Mouse (Mus musculus) thymus, postnatal 36 days (tissue): ENCODE data around the gene Sympk.

ENCODE experiments used
- DNase-seq, 2 experiments: peaks; one replicate each; pipeline ENCODE4 v3.0.0; 2022; ENCODE audit warnings: mixed read lengths in 2 of 2

Sympk gene

DNA sequence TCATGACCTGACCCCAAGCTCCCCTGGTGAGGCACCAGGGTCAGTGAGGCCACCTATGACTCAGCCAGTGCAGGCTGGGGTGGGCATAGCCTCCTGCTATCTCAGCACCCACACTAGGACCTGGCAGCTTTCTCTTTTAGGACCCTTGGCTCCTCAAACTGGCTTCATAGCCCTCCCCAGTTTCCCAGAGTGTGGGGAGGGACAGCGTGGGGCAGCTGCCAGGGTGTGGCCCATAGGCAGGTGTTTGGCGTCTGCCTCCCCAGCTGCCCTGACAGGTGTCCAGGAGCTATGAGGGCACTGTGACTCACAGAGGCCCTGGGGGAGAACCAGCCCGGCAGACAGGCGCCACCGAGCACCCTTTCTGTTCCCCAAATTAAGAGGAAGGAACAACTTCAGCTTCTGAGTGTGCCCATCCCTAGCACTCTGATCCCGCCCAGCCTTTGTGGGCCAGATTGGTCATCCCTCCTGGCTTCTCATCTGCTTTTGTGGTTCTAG is 60.1 kb downstream of the Sympk start:
- no peak for DNase-seq

DNA sequence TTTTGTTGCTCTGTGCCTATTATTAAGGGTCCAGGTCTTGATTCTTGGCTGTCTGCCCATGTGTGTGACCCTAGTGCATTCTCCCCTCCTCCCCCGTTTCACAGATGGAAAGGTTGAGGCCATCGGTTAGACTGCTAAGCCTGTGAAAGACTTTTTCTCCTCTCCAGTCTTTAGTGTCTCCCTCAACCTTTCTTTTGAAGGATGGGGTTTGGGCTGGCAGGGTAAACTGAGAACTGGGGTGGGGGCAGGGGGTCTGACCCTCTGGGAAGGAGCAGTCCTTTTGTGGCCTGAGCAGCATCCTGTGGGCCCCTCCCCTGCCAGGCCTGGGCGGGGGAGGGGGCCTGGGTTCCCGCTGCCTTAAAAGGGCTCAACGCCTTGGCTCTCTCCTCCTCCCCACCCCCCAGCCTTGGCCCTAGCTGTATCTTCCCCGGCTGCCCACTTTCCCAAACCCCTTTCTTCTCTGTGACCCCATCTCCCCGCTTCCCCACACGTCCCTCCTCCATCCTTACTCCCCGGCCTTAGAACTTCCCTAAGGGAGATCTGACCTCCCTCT is 60.8 kb downstream of the Sympk start:
- DNase-seq = no peak

- no peak for DNase-seq
Observed at GRCm38 (mm10) chr7:19085495-19085894, 61.3 kb downstream of the Sympk start.

DNA sequence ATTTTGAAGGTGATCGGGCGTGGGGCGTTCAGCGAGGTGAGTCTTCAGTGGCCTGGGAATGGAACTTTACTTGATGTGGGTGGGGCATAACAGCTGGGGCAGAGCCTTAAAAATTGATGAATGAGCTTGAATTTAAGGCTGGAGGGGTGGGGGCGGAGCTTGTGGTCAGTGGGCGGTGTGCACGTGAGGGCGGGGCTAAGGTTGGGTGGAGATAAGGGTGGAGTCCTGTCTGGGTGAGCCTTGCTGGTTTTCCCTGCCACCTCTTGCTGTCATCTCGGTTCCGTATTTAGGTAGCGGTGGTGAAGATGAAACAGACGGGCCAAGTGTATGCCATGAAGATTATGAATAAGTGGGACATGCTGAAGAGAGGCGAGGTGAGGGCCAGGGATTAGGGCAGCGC is 61.9 kb downstream of the Sympk start:
- DNase-seq = no peak

DNA sequence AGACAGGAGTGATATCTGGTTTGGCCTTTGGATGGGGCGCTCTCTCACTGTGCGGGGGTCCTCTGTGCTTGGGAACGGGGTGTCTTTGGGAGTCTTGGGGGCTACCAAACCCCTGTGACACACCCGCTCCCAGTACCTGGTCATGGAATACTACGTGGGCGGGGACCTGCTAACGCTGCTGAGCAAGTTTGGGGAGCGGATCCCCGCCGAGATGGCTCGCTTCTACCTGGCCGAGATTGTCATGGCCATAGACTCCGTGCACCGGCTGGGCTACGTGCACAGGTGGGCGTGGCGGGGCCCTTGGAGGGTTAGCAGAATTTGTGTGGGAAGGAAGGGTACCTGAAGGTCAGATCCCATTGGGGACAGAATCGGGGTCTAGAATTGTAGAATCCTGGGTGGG is 62.6 kb downstream of the Sympk start:
- no peak for DNase-seq

DNA sequence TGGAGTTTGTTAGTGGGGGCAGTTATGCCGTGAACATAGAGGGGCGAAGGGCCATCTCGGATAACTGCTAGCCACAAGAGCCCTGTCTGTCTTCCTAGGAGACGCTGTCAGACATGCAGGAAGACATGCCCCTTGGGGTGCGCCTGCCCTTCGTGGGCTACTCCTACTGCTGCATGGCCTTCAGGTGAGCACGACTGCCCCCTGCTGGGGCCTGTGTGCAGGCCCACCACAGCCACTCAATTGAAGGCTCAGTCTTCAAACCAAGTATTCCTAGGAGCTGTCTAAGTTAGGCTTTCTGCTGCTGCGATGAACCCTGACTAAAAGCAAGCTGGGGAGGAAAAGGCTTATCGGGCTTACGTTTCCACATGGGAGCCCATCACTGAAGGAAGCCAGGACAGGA is 64.6 kb downstream of the Sympk start:
- DNase-seq = peak; percentile 69 to 73

DNA sequence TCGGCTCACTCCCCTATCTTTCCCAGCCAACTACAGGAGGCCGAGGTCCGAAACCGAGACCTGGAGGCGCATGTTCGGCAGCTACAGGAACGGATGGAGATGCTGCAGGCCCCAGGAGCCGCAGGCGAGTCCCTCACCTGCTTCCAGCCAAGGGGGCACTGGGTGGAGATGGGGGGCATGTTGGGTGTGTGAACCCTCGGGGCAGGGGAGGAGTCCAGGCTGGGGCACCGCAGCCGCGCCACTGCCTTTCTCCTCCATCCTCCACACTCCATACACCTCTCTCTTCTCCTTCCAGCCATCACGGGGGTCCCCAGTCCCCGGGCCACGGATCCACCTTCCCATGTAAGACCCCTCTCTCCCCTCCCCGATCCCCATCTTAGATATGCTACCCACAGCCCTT is 67.7 kb downstream of the Sympk start:
- DNase-seq = no peak

- DNase-seq = peak in 1 of 2 experiments; percentile 56
Observed at GRCm38 (mm10) chr7:19092381-19093173, 68.4 kb downstream of the Sympk start.

DNA sequence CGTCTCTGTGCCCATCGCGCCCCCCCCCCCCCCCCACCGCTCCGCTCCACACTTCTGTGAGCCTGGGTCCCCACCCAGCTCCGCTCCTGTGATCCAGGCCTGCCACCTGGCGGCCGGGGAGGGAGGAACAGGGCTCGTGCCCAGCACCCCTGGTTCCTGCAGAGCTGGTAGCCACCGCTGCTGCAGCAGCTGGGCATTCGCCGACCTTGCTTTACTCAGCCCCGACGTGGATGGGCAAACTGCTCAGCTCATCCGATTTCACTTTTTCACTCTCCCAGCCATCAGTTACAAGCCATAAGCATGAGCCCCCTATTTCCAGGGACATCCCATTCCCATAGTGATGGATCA is 69.0 kb downstream of the Sympk start:
- peak; percentile 91 for DNase-seq

DNA sequence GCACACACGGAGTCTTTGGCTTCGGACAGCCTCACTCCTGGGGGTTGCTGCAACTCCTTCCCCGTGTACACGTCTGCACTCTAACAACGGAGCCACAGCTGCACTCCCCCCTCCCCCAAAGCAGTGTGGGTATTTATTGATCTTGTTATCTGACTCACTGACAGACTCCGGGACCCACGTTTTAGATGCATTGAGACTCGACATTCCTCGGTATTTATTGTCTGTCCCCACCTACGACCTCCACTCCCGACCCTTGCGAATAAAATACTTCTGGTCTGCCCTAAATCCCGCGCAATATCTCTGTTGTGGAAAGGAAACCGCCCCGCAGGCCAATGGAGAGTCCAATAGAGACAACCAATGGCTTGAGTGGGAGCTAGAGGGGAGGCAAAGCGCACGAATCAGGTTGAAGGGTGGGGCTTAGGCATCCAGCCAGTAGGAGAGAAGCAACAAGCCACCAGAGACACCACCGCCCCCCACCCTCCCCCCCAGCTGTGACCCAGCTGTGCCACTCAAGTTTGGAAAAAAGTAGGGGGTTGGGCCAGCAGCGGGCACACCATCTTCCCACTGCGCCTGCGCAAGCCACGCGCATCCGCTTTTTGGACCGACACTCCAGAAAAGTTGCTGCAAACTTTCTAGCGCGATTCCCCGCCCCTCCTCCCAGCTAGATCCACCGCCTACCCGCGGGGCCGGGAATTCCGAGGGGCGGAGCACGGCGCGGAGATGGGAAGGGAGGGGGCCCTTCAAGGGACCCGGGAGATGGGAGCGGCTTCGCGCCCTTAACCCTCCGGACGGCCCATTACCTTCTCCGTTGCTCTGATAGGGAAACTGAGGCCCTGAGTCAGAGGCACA is 69.6 kb downstream of the Sympk start:
- peak; percentile 92 to 95 for DNase-seq

GRCm38 (mm10) chr7:19094471-19094825 is 70.3 kb downstream of the Sympk start, which contains the start of gene Six5:
Gene Six5, plus strand, starts transcription at chr7:19094594.
- peak; percentile 59 to 78 for DNase-seq

GRCm38 (mm10) chr7:19094826-19095750 is 70.9 kb downstream of the Sympk start:
- DNase-seq = peak; percentile 39 to 61

DNA sequence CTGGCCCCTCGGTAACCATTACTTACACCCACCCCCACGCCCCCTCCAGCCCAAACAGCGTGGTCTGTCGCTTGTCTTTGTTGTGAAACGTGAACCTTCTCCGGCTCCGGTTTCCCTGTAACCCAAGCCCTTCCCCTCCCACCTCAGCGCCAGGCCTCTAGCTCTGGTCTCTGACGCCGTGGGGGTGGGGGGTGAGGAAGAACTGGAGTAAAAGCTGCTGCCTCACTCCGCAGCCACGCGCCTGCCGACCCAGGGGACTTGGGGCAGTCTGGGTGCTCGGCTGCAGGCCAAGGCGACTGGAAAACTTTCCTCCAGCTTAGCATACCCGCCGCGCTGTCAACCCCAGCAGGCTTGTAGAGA is 71.6 kb downstream of the Sympk start:
- DNase-seq = peak in 1 of 2 experiments; percentile 40

- no peak for DNase-seq
Observed at GRCm38 (mm10) chr7:19096421-19096976, 72.3 kb downstream of the Sympk start.

- DNase-seq = no peak
Observed at GRCm38 (mm10) chr7:19097217-19097616, 73.0 kb downstream of the Sympk start.

DNA sequence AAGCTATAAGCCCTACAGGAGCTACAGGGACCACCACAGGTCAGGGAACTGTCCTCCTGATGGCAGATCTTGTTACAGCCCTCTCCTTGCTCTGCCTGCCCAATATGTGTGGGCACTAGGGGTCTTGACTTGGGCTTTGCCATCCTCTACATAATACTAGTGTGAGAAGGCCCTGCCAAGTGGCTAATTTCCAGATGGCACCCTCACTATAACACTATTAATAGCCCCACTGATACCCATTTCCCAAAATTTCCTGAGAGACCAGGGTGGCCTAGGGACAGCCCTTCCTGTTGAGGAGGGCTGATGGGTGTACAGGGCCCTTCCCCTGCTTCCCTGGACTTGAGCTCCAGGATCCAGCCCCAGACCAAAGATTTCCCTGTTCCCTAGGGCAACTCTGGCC is 73.7 kb downstream of the Sympk start:
- no peak for DNase-seq

- no peak for DNase-seq
Observed at GRCm38 (mm10) chr7:19098811-19099210, 74.6 kb downstream of the Sympk start.

DNA sequence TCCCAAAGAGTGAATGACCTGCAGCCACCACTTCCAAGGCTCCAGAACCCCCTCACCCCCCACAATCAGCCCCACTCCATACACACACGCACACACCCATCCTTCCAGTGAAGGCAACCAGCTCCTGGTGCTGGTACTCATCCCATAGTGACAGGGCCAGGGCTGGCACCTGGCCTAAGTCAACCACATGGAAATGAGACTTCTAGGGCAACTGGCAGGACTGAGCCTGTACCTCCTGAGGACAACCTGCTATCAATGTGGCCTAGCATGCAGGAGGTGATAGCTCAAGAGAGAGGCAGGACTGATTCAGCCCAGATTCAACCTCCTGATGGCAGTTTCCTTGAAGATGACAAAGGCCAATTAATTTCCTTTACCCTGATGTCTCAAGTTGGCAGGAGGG is 76.1 kb downstream of the Sympk start:
- DNase-seq = no peak

DNA sequence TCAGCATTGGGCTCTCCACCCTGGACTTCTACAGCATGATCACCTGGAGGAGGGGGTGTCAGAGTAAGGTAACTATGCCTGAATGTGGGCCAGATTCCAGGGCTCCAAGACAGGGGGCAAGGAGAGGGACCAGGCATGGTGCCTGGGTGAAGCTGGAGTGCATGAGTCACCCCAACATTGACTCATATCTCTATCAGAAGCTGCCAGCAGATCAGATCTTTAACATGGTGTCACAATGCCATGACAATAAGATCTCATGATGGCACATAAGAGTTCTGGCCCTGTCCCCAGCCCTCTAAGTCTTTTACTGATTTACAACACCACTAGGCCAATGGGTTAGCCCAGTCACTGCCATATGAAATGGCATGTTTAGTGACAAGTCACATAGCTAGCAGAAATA is 79.6 kb downstream of the Sympk start:
- no peak for DNase-seq
